Mouse (Mus musculus): ENCODE data around the gene Tmem59l. TPM values are rescaled to one million over a fixed set of nuclear protein-coding genes. Genes with fewer than 3 reads are reported as not detected.
"Not testable (repeated sequence)": the region's sequence is repeated elsewhere in the genome, so short reads cannot be mapped to it uniquely, and the experiment has no call there.

The Tmem59l gene
- polyA plus RNA-seq, 1 experiment = 368 TPM

DNA sequence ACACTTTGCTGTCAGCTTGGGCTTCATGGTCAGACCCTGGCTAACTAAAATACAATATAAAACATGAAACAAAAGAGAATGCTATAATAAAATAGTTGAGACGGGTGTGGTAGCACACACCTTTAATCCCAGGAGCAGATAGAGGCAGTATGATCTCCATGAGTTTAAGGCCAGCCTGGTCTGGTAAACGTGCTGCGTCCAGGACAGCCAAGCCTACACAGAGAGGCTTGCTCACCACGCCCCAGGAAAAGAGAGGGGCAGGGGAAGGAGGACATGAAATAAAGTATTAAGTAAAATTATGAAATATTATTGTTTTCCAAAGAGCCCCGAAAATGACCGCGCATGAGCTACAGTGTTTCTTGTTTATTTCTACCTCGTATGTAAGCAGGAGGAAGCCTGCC lies 40.0 kb upstream of the Tmem59l start:
- TF ChIP-seq POLR2A (IDR thresholded peaks at IDR 0.05; ENCODE audit: extremely low read depth, insufficient read depth, low read length) = no peak
- TF ChIP-seq CTCF (IDR thresholded peaks at IDR 0.05; ENCODE audit: extremely low read depth, insufficient read depth, low read length) = no peak
- H3K4me3 ChIP-seq (ENCODE audit: insufficient read depth, low read length) = peak overlapping the region; percentile 57
- H3K27ac ChIP-seq (ENCODE audit: insufficient read depth, low read length) = no peak overlapping the region
- H3K4me1 ChIP-seq (ENCODE audit: control insufficient read depth, insufficient read depth, low read length) = peaks cover 8% of the 10 kb centered on the region

- H3K27ac ChIP-seq (ENCODE audit: insufficient read depth, low read length) = peak overlapping the region; percentile 36
- TF ChIP-seq CTCF (IDR thresholded peaks at IDR 0.05; ENCODE audit: extremely low read depth, insufficient read depth, low read length) (0 out of 2 replicates have a peak, but pooled peaks have one; percentile 27), POLR2A (IDR thresholded peaks at IDR 0.05; ENCODE audit: extremely low read depth, insufficient read depth, low read length) (peak; percentile 55; the same call in 1 of the 2 replicates)
- peaks cover 3% of the 10 kb centered on the region; the same call in 1 of the 2 replicates for H3K4me1 ChIP-seq (ENCODE audit: control insufficient read depth, insufficient read depth, low read length)
- peak overlapping the region; percentile 70 for H3K4me3 ChIP-seq (ENCODE audit: insufficient read depth, low read length)
These were observed 35.6 kb upstream of the Tmem59l start for GRCm38 (mm10) chr8:70522592-70523403.

- Histone ChIP-seq H3K4me3 (ENCODE audit: insufficient read depth, low read length) (no peak overlapping the region), H3K4me1 (ENCODE audit: control insufficient read depth, insufficient read depth, low read length) (peaks cover 1% of the 10 kb centered on the region; the same call in 1 of the 2 replicates), H3K27ac (ENCODE audit: insufficient read depth, low read length) (no peak overlapping the region)
- TF ChIP-seq POLR2A (IDR thresholded peaks at IDR 0.05; ENCODE audit: extremely low read depth, insufficient read depth, low read length) = no peak
These were observed 32.4 kb upstream of the Tmem59l start for GRCm38 (mm10) chr8:70519606-70520005.

GRCm38 (mm10) chr8:70519043-70519442 lies 31.9 kb upstream of the Tmem59l start:
- H3K27ac ChIP-seq (ENCODE audit: insufficient read depth, low read length) = no peak overlapping the region
- no peak overlapping the region for H3K4me3 ChIP-seq (ENCODE audit: insufficient read depth, low read length)
- H3K4me1 ChIP-seq (ENCODE audit: control insufficient read depth, insufficient read depth, low read length) = peaks cover 1% of the 10 kb centered on the region; the same call in 1 of the 2 replicates
- TF ChIP-seq POLR2A (IDR thresholded peaks at IDR 0.05; ENCODE audit: extremely low read depth, insufficient read depth, low read length) = no peak
- no peak for TF ChIP-seq CTCF (IDR thresholded peaks at IDR 0.05; ENCODE audit: extremely low read depth, insufficient read depth, low read length)

DNA sequence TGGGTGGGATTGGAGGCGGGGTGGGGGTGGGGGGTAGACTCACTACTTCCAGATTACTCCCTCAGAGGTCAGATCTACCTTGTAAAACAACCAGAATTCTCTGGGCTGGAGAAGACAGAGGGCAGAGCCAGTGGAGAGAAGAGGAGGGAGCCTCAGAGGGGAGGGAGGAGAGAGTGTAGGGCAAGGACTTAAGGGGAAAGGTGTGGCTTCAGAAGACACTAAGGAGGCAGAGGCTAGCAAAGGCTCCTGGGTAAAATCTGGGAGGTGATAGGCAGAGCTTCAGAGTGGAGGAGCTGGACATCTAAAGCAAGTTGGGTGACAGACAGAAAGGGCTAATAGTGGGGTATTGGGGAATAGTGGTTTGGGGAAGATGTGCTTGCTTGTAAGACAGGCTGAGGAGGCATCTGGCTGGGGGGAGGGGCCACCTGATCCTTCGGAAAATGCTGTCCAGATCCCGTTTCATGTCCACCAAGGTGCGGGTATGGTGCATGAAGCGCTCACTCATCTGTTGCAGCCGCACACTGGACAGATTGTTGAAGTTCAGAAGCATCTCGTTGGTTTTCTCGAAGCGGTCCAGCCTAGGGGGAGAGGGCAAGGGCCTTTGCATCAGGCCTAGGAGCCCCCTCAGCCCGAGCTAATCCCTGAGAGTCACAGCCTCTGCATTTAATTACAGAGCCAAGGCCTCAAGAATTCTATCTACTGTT lies 30.9 kb upstream of the Tmem59l start:
- TF ChIP-seq CTCF (IDR thresholded peaks at IDR 0.05; ENCODE audit: extremely low read depth, insufficient read depth, low read length) = no peak
- no peak for TF ChIP-seq POLR2A (IDR thresholded peaks at IDR 0.05; ENCODE audit: extremely low read depth, insufficient read depth, low read length)
- H3K4me3 ChIP-seq (ENCODE audit: insufficient read depth, low read length) = no peak overlapping the region
- peaks cover 1% of the 10 kb centered on the region; the same call in 1 of the 2 replicates for H3K4me1 ChIP-seq (ENCODE audit: control insufficient read depth, insufficient read depth, low read length)
- no peak overlapping the region for H3K27ac ChIP-seq (ENCODE audit: insufficient read depth, low read length)

DNA sequence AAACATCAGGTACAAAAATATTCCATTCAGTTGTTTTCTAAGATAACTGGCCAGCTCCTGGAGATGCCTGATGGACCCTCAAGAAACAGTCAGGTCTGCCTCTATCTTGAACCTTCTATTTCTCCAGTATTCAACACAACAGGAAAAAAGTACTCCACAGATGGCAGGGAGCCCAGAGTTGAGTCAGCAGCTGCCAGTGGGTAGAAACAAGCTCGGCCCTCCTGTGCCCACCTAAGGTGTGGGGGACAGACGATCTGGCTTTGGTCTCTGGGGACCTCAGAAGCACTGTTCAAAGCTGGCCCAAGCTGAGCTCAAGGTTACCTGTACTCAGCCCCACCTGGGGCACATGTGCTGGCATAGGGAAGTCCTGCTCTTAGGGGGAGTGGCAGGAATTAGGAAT lies 26.3 kb upstream of the Tmem59l start:
- no peak overlapping the region for H3K4me3 ChIP-seq (ENCODE audit: insufficient read depth, low read length)
- TF ChIP-seq POLR2A (IDR thresholded peaks at IDR 0.05; ENCODE audit: extremely low read depth, insufficient read depth, low read length) (no peak), CTCF (IDR thresholded peaks at IDR 0.05; ENCODE audit: extremely low read depth, insufficient read depth, low read length) (no peak)

GRCm38 (mm10) chr8:70512253-70512903 lies 25.2 kb upstream of the Tmem59l start:
- TF ChIP-seq CTCF (IDR thresholded peaks at IDR 0.05; ENCODE audit: extremely low read depth, insufficient read depth, low read length) = no peak
- TF ChIP-seq POLR2A (IDR thresholded peaks at IDR 0.05; ENCODE audit: extremely low read depth, insufficient read depth, low read length) = no peak
- H3K27ac ChIP-seq (ENCODE audit: insufficient read depth, low read length) = no peak overlapping the region
- no peak overlapping the region for H3K4me3 ChIP-seq (ENCODE audit: insufficient read depth, low read length)
- H3K4me1 ChIP-seq (ENCODE audit: control insufficient read depth, insufficient read depth, low read length) = peaks cover 6% of the 10 kb centered on the region

More for the DNA sequence above, 26.3 kb upstream of the Tmem59l start:
- Histone ChIP-seq H3K27ac (ENCODE audit: insufficient read depth, low read length) (no peak overlapping the region), H3K4me1 (ENCODE audit: control insufficient read depth, insufficient read depth, low read length) (peaks cover 6% of the 10 kb centered on the region)

GRCm38 (mm10) chr8:70511770-70512169 lies 24.6 kb upstream of the Tmem59l start:
- TF ChIP-seq CTCF (IDR thresholded peaks at IDR 0.05; ENCODE audit: extremely low read depth, insufficient read depth, low read length) = no peak
- TF ChIP-seq POLR2A (IDR thresholded peaks at IDR 0.05; ENCODE audit: extremely low read depth, insufficient read depth, low read length) = no peak
- no peak overlapping the region for H3K4me3 ChIP-seq (ENCODE audit: insufficient read depth, low read length)
- H3K4me1 ChIP-seq (ENCODE audit: control insufficient read depth, insufficient read depth, low read length) = peaks cover 6% of the 10 kb centered on the region
- H3K27ac ChIP-seq (ENCODE audit: insufficient read depth, low read length) = no peak overlapping the region

DNA sequence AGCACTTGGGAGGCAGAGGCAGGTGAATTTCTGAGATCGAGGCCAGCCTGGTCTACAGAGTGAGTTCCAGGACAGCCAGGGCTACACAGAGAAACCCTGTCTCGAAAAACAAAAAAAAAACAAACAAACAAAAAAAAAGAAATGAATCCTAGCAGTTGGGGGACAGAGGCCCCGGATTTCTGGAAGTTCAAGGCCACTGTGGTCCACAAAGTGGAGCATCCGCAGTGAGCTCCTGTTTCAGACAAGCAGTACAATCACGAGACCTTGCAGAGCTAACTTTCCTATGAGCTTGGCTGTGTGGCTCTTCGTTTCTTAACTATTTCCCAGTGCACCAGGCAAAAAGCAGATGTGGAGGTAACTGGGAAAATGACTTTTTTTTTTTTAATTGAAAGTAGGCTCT lies 24.0 kb upstream of the Tmem59l start:
- not testable (repeated sequence) for H3K27ac ChIP-seq (ENCODE audit: insufficient read depth, low read length); H3K4me1 ChIP-seq (ENCODE audit: control insufficient read depth, insufficient read depth, low read length)
- H3K4me3 ChIP-seq (ENCODE audit: insufficient read depth, low read length) = peak overlapping the region; percentile 58; the same call in 1 of the 2 replicates

Data from cortical plate, adult 2 months (tissue).